Mouse (Mus musculus): ENCODE data around the gene E4f1. TPM values are rescaled to one million over a fixed set of nuclear protein-coding genes. Genes with fewer than 3 reads are reported as not detected.

Gene E4f1
- polyA plus RNA-seq (2016; fragmentation: Nextera tagmentation; extraction: Ambion mirVana): 19.2 and 20.7 TPM in 2 replicates

DNA sequence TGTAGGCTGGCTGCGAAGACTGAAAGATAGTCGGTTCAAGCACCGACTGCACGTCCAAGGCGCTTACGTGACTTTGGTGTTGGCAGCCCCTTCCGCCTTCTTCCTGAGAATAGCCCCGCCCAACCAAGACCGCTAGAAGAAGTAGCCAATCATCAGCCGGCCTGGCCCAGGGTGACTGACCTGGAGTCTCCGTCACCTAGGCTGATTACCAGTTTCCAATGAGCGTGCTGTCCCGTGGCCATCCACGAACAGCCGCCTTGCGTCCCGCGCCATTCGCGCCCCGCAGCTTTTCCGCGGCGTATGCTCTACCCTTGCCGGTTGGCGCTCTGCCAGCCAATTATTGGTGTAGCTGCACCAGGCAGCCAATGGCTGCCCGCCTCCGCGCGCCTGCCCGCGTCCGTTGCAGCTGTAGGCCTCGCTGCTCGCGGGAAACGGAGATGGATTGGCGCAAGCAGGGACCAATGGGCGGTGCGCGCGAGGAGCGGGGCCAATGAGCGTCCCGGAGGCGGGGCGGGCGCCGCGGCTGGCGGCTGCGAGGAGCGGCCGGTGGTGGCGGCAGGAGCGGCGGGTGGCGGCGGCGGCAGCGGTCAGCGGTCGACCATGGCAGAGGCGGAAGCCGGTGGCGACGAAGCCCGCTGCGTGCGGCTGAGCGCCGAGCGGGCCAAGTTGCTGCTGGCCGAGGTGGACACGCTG, at the start of gene E4f1, which contains the start of gene Pgp:
Gene E4f1 (minus strand): TSS at position 404 of the 693 bp plus-strand sequence.
Gene Pgp (plus strand): TSS at position 483 of the 693 bp plus-strand sequence.
- Histone ChIP-seq H3K9me3 (replicated peaks) (no peaks in the 10 kb centered on the region), H3K9ac (peak within 1 kb of the TSS; percentile 99), H3K27me3 (replicated peaks) (no peaks in the 10 kb centered on the region), H3K4me1 (peaks cover 35% of the 10 kb centered on the region), H3K27ac (peak within 1 kb of the TSS; percentile 96), H3K4me3 (peak within 1 kb of the TSS; percentile 95), H3K4me2 (peak within 1 kb of the TSS; percentile 90), H3K36me3 (peaks cover 40% of the 10 kb centered on the region)
- ATAC-seq: peak; percentile 96
- WGBS (ENCODE audit: insufficient replicate concordance): under 1% methylated on average over 69 of the region's 75 CpGs

DNA sequence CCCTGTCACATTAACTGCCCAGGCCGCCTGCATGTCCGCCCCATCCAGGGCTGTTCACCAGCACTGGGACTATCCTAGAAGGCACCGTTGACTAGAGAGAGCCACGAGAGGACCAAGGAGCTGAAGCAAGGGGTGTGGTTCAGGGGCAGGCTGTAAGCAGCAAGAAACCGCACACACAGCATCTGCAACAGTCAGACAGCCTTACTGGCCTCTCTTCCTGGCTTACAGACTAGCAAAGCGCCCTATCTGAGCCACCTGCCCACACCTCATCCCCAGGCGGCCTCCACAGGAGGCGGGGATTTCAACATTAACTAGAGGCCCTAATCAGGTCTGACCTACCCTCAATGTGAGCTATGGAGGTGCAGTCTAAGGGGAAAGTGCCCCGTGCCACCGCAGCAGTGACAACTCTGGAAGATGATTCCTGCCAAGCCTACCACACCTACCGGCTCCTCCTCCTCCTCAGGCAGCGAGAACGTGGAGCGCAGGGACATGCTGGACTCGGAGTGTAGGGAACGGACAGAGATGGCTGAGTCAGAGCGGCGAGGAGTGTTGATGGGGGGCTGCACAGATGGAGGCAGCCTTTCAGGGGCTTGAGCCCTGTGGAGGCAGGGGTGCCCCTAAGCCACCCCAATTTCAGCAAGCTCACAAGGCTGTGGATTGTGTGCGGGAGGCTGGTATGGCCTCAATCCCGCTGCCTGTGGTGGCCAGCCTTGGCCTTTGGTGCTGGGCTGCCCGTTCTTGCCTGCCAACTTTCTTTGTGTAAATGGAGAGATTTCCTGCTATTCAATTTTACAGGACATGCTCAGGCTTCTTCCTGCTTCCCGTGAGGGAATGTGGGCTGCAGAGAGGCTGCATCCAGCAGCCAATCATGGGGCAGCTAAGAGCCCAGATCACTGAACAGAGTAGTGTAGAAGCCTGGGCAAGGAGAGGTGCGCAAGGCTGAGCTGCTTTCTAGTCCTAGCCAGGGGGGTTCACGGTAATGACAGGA, 44.5 kb upstream of the E4f1 start:
- Histone ChIP-seq H3K36me3 (peaks cover 99% of the 10 kb centered on the region), H3K27ac (peak overlapping the region; percentile 30), H3K9ac (no peak overlapping the region), H3K4me2 (0 out of 2 replicates have a peak overlapping the region, but pooled peaks have one; percentile 1), H3K9me3 (replicated peaks) (no peaks in the 10 kb centered on the region), H3K27me3 (replicated peaks) (no peaks in the 10 kb centered on the region), H3K4me3 (no peak overlapping the region), H3K4me1 (peaks cover 9% of the 10 kb centered on the region; the same call in 1 of the 2 replicates)
- ATAC-seq: 0 out of 2 replicates have a peak, but pooled peaks have one; percentile 34
- WGBS (ENCODE audit: insufficient replicate concordance): 79% methylated on average over 24 of the region's 24 CpGs

DNA sequence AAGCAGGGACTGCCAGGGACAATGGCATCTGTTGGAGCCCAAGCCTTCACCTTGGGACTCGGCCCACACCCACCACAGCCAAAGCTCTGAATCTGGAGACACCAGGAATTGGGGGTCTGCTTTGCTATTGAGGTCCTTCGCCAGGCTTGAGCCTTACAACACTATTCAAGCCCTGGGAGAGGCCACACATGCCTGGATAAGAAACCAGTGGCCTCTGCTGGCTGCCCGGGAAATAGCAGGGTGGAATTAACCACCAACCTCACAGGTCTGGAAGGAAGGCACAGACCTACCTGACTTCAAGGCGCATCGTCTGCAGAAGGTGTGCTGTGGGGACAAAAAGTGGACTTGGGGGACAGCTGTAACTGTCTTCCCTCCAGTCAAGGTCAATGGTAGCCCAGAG, 43.5 kb upstream of the E4f1 start:
- Histone ChIP-seq H3K4me1 (peaks cover 8% of the 10 kb centered on the region; the same call in 1 of the 2 replicates), H3K9me3 (replicated peaks) (no peaks in the 10 kb centered on the region), H3K36me3 (peaks cover 99% of the 10 kb centered on the region), H3K27me3 (replicated peaks) (no peaks in the 10 kb centered on the region), H3K4me3 (no peak overlapping the region), H3K27ac (no peak overlapping the region), H3K9ac (no peak overlapping the region), H3K4me2 (no peak overlapping the region)
- 57% methylated on average over 5 of the region's 5 CpGs for WGBS (ENCODE audit: insufficient replicate concordance)
- ATAC-seq: 0 out of 2 replicates have a peak, but pooled peaks have one; percentile 17

DNA sequence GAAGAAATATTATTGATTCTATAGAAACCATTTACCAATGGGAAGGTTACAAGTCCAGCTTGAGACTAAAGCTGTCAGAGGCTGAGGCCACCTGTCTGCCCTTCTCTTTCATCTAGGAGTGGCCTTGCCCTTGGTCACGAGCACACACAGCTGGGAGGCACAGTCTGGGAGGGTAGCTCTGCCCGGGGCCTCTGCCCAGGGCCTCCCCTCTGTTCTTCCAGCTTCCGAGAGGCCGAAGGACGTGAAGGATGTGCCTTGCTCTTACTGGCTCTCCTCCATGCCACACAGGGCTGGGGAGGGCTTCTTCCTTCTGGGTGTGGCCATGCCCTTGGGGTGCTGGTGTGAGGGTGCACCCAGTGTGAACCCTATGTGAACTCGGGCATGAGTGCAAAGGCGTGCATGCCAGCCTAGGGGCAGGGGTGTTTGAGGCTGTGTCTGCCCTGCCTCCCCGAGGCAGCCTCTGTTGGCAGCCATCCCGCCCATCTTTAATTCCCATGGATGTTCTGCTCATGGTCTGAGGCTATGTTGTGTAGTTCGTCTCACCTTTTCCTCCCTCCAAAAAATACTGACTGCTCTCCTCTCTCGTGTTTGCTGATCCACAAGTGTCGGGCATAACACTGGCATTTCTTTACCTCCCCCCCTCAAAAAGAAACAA, 37.8 kb upstream of the E4f1 start:
- H3K36me3 ChIP-seq: peaks cover 57% of the 10 kb centered on the region
- WGBS (ENCODE audit: insufficient replicate concordance): 77% methylated on average over 12 of the region's 12 CpGs
- H3K4me1 ChIP-seq: peaks cover 15% of the 10 kb centered on the region
- no peak overlapping the region for H3K4me3 ChIP-seq
- no peak overlapping the region for H3K9ac ChIP-seq
- H3K9me3 ChIP-seq (replicated peaks): no peaks in the 10 kb centered on the region
- H3K27me3 ChIP-seq (replicated peaks): peaks cover 18% of the 10 kb centered on the region; the same call in 1 of the 2 replicates
- no peak overlapping the region for H3K27ac ChIP-seq
- ATAC-seq: no peak
- H3K4me2 ChIP-seq: no peak overlapping the region

DNA sequence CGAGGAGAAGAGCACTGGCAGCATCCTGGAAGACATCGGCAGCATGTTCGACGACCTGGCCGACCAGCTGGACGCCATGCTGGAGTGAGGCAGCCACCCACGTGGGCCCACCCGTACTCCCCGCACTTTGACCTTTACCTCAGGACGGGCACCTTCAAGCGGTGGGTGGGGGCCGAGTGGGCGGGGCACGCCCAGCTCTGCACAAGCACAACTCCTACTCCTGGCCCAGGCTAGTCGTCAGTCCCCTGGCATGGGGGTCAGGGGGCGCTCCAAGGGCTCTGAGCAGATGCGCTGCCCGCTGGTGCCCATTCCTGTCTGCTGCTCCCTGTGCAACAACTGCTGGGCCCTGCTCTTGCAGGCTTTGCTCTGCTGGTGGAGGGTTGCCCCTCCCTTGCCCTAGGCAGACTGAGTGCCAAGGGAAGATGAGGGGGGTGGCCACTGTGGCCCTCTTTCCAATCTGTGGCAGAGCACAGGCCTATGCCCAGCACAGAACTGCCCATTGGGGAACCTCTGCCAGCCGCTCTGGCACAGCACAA, 37.1 kb upstream of the E4f1 start:
- H3K36me3 ChIP-seq: peaks cover 51% of the 10 kb centered on the region
- no peak overlapping the region for H3K4me3 ChIP-seq
- no peak overlapping the region for H3K9ac ChIP-seq
- no peak overlapping the region for H3K27ac ChIP-seq
- peaks cover 18% of the 10 kb centered on the region; the same call in 1 of the 2 replicates for H3K27me3 ChIP-seq (replicated peaks)
- no peaks in the 10 kb centered on the region for H3K9me3 ChIP-seq (replicated peaks)
- ATAC-seq: peak; percentile 17; the same call in 1 of the 2 replicates
- 55% methylated on average over 19 of the region's 19 CpGs for WGBS (ENCODE audit: insufficient replicate concordance)
- peak overlapping the region; percentile 45 for H3K4me2 ChIP-seq
- peaks cover 15% of the 10 kb centered on the region for H3K4me1 ChIP-seq

DNA sequence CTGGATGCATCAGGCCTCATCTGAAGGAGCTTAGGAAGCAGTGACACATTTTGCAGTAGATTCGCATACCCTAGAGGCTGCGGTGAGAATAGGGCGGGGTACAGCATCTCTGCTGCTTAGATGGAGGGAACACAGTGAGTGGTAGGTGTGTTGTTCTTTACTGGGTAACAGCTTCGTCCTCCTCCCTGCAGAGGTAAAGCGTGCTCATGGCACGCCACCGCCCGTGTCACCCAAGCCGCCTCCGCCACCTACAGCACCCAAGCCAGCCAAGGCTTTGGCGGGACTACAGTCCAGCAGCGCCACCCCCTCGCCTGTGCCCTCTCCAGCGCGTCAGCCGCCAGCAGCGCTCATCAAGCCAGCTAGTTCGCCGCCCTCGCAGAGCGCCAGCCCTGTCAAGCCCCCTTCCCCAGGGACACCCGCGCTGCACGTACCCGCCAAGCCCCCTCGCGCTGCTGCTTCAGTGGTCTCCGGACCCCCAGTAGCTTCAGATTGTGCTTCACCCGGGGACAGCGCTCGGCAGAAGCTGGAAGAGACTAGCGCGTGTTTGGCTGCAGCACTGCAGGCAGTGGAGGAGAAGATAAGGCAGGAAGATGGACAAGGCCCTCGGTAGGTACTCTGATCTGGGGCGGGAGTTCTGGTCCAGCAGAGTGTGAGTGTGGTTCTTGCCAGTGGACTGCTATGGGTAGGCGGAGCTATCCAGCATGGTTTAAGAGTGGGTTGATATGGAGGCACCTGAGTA, 36.4 kb upstream of the E4f1 start:
- H3K4me1 ChIP-seq: peaks cover 15% of the 10 kb centered on the region
- peaks cover 44% of the 10 kb centered on the region for H3K36me3 ChIP-seq
- no peak overlapping the region for H3K27ac ChIP-seq
- 42% methylated on average over 36 of the region's 36 CpGs for WGBS (ENCODE audit: insufficient replicate concordance)
- peak; percentile 20; the same call in 1 of the 2 replicates for ATAC-seq
- H3K9me3 ChIP-seq (replicated peaks): no peaks in the 10 kb centered on the region
- H3K4me2 ChIP-seq: peak overlapping the region; percentile 45
- H3K9ac ChIP-seq: no peak overlapping the region
- peaks cover 18% of the 10 kb centered on the region; the same call in 1 of the 2 replicates for H3K27me3 ChIP-seq (replicated peaks)
- H3K4me3 ChIP-seq: peak overlapping the region; percentile 6; the same call in 1 of the 2 replicates

DNA sequence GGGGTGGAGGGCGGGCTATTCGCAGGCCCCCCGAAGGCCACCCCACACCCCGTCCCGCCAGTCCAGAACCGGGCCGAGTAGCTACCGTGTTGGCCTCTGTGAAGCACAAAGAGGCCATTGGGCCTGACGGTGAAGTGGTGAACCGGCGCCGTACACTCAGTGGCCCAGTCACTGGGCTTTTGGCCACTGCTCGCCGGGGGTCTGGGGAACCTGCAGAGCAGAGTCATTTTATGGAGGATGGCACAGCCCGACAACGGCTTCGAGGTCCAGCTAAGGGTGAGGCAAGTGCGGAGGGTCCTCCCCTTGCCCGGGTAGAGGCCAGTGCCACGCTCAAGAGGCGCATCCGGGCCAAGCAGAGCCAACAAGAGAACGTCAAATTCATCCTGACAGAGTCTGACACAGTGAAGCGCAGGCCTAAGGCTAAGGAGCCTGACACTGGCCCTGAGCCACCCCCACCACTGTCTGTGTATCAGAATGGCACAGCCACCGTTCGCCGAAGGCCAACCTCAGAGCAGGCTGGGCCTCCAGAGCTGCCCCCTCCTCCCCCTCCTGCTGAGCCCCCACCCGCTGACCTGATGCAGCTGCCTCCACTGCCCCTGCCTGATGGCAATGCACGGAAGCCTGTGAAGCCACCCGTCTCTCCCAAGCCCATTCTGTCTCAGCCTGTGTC, 35.3 kb upstream of the E4f1 start:
- Histone ChIP-seq H3K4me2 (no peak overlapping the region), H3K4me3 (no peak overlapping the region), H3K4me1 (peaks cover 15% of the 10 kb centered on the region), H3K27ac (no peak overlapping the region), H3K36me3 (peaks cover 33% of the 10 kb centered on the region), H3K9me3 (replicated peaks) (no peaks in the 10 kb centered on the region), H3K9ac (no peak overlapping the region), H3K27me3 (replicated peaks) (peaks cover 20% of the 10 kb centered on the region; the same call in 1 of the 2 replicates)
- no peak for ATAC-seq
- WGBS (ENCODE audit: insufficient replicate concordance): 84% methylated on average over 30 of the region's 30 CpGs

DNA sequence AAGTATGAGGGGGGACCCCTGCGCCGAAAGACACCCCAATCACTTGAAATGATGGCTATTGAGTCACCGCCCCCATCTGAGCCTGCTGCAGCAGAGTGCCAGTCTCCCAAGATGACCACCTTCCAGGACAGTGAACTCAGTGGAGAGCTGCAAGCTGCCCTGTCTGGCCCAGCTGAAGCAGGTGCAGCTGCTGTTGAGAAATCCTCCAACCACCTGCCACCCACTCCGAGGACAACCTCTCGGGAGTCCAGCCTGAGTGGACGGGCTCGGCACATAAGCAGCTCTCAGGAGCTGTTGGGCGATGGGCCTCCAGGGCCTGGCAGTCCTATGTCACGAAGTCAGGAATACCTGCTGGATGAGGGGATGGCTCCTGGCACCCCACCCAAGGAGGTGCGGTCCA, 34.0 kb upstream of the E4f1 start:
- H3K9ac ChIP-seq: no peak overlapping the region
- H3K27me3 ChIP-seq (replicated peaks): peaks cover 20% of the 10 kb centered on the region; the same call in 1 of the 2 replicates
- no peak for ATAC-seq
- H3K36me3 ChIP-seq: peaks cover 20% of the 10 kb centered on the region
- no peak overlapping the region for H3K27ac ChIP-seq
- 88% methylated on average over 10 of the region's 10 CpGs for WGBS (ENCODE audit: insufficient replicate concordance)
- peaks cover 15% of the 10 kb centered on the region for H3K4me1 ChIP-seq
- H3K9me3 ChIP-seq (replicated peaks): no peaks in the 10 kb centered on the region
- no peak overlapping the region for H3K4me3 ChIP-seq
- no peak overlapping the region for H3K4me2 ChIP-seq

DNA sequence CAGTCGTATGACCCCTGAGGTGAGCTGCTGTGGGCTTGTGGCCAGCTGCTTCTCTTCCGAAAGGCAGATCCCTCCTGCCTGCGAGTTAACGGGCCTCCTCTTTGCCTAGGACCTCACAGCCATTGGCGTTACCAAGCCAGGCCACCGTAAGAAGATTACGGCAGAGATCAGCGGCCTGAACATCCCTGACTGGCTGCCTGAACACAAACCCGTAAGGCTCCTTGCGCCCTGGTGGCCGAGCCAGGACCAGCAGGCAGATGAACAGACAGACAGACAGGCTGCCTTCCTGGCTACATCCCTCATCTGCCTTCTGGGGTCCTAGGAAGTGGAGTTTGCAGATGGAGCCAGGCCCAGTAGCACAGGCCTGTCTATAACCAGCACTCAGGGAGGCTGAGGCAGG, 32.1 kb upstream of the E4f1 start:
- H3K27me3 ChIP-seq (replicated peaks): peaks cover 22% of the 10 kb centered on the region; the same call in 1 of the 2 replicates
- ATAC-seq: no peak
- H3K9me3 ChIP-seq (replicated peaks): no peaks in the 10 kb centered on the region
- peaks cover 8% of the 10 kb centered on the region for H3K4me1 ChIP-seq
- no peak overlapping the region for H3K9ac ChIP-seq
- WGBS (ENCODE audit: insufficient replicate concordance): 35% methylated on average over 11 of the region's 11 CpGs
- no peak overlapping the region for H3K4me3 ChIP-seq
- H3K27ac ChIP-seq: no peak overlapping the region
- H3K36me3 ChIP-seq: 0 out of 2 replicates have a peak, but pooled peaks cover 1% of the 10 kb centered on the region
- no peak overlapping the region for H3K4me2 ChIP-seq

DNA sequence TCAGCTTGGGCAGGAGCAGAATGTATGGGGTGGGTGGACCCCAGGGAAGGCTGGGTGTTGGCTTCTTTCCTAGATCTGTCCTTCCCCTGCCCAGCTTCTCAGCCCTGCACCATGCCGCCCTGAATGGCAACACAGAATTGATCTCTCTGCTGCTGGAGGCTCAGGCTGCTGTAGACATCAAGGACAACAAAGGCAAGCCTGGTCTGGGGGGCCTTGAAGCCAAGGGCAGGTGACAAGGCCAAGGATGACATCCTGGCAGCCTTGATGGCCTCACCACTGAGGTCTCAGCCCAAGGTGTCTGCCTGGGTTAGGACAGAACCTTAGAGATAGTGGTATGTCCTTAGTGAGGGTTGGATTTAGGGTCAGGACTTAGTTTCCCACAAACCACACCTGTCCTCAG, 25.9 kb upstream of the E4f1 start:
- H3K4me2 ChIP-seq: no peak overlapping the region
- WGBS (ENCODE audit: insufficient replicate concordance): 64% methylated on average over 1 of the region's 1 CpGs
- no peak for ATAC-seq
- no peak overlapping the region for H3K27ac ChIP-seq
- no peak overlapping the region for H3K4me3 ChIP-seq
- peaks cover 28% of the 10 kb centered on the region for H3K27me3 ChIP-seq (replicated peaks)
- H3K4me1 ChIP-seq: no peaks in the 10 kb centered on the region
- H3K36me3 ChIP-seq: no peaks in the 10 kb centered on the region
- no peak overlapping the region for H3K9ac ChIP-seq
- H3K9me3 ChIP-seq (replicated peaks): no peaks in the 10 kb centered on the region
